Mouse (Mus musculus) thymus, adult 2 months (tissue): ENCODE measurements around the gene Gm9999.

Experiments used
- CTCF ChIP-seq: fragments of 200-500 bp; IDR thresholded peaks from 2 replicates; pipeline ENCODE4 v1.5.1; 2012; ENCODE audit warnings: mild to moderate bottlenecking, control low read depth, low read length, moderate library complexity, borderline replicate concordance; ENCODE audit not compliant: control insufficient read depth, poor library complexity, insufficient read depth; ENCODE audit errors: extremely low read depth
- POLR2A ChIP-seq: fragments of 200-500 bp; IDR thresholded peaks from 2 replicates; pipeline ENCODE4 v1.6.1; 2012; ENCODE audit warnings: mild to moderate bottlenecking, low read length, control low read depth, moderate library complexity; ENCODE audit not compliant: control insufficient read depth, poor library complexity, insufficient read depth; ENCODE audit errors: extremely low read depth

DNA sequence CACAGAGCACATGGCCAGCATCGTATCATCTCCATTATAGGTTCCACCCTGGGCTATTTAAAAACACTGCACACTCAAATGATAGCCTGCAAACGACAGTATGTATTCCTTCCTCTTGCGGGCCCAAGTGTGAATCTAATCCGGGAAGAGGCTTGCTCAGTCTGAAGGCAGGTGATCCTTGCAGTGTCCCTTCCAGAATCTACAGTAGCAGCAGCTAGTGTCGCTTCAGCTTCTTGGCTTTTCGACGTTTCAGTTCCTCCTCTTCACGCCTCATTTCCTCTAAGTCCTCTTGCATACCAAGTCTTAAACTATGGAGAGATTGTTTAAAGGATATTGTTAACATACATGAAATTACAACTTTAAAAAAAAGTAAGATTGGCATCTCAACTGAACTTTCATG is 9.7 kb downstream of the Gm9999 start:
- TF ChIP-seq CTCF: no peak
- TF ChIP-seq POLR2A: no peak
